Mouse (Mus musculus) C2C12 (cell line): ENCODE results near the gene Rhag. TPM values are rescaled to one million over a fixed set of nuclear protein-coding genes. Genes with fewer than 3 reads are reported as not detected.

Source experiments
- H3K27me3 ChIP-seq: one replicate; pipeline ENCODE4 v1.6.1; 2011; ENCODE audit not compliant: control insufficient read depth, insufficient read depth, insufficient read length
- H3K36me3 ChIP-seq: one replicate; pipeline ENCODE4 v1.6.1; 2011; ENCODE audit not compliant: control insufficient read depth, insufficient read depth
- H3K4me3 ChIP-seq: one replicate; pipeline ENCODE4 v1.5.1; 2011; ENCODE audit warnings: mild to moderate bottlenecking, control low read depth; ENCODE audit not compliant: poor library complexity, insufficient read depth, severe bottlenecking
- H3K79me2 ChIP-seq: one replicate; pipeline ENCODE4 v1.6.1; 2011; ENCODE audit not compliant: control insufficient read depth, insufficient read depth
- H3K79me3 ChIP-seq: one replicate; pipeline ENCODE4 v1.6.1; 2011; ENCODE audit warnings: low read depth, control low read depth
- H3ac ChIP-seq: one replicate; pipeline ENCODE3; 2011; ENCODE audit warnings: low read depth; ENCODE audit not compliant: control insufficient read depth, insufficient read length
- CEBPB ChIP-seq: IDR thresholded peaks from one replicate; pipeline ENCODE4 v1.6.1; 2011; ENCODE audit warnings: low read depth, mild to moderate bottlenecking, control low read depth, moderate library complexity
- CTCF ChIP-seq: IDR thresholded peaks from one replicate; pipeline ENCODE4 v1.5.1; 2011; ENCODE audit not compliant: control insufficient read depth, insufficient read depth, insufficient read length
- FOSL1 ChIP-seq: IDR thresholded peaks from one replicate; pipeline ENCODE4 v1.8.0; 2011; ENCODE audit warnings: mild to moderate bottlenecking, low read length; ENCODE audit not compliant: poor library complexity, insufficient read depth, severe bottlenecking
- MAX ChIP-seq: IDR thresholded peaks from one replicate; pipeline ENCODE4 v1.6.1; 2011; ENCODE audit warnings: mild to moderate bottlenecking, control low read depth
- MYOD1 ChIP-seq: IDR thresholded peaks from one replicate; pipeline ENCODE4 v1.6.1; 2011; ENCODE audit warnings: low read depth; ENCODE audit not compliant: control insufficient read depth, insufficient read length
- MYOG ChIP-seq: IDR thresholded peaks from one replicate; pipeline ENCODE4 v1.6.1; 2011; ENCODE audit not compliant: control insufficient read depth, insufficient read length; ENCODE audit errors: extremely low read depth
- USF1 ChIP-seq: IDR thresholded peaks from one replicate; pipeline ENCODE4 v1.6.1; 2011; ENCODE audit warnings: low read depth, mild to moderate bottlenecking, control low read depth, moderate library complexity
- long read RNA-seq, 2 experiments: library from polyadenylated mRNA; unstranded; transcript quantifications; one replicate each; pipeline ENCODE4 v2.0.0; 2019 to 2020
- polyA plus RNA-seq: library from polyadenylated mRNA; unstranded; fragments of >200 nt; fragmentation: generic; extraction: Trizol; gene quantifications from one replicate; pipeline ENCODE4 v1.2.1, GENCODE M21; 2012; ENCODE audit warnings: missing spikeins

Rhag gene
- polyA plus RNA-seq: not detected
- long read RNA-seq, experiment 1: 0 reads
- long read RNA-seq, experiment 2: 0 reads

DNA sequence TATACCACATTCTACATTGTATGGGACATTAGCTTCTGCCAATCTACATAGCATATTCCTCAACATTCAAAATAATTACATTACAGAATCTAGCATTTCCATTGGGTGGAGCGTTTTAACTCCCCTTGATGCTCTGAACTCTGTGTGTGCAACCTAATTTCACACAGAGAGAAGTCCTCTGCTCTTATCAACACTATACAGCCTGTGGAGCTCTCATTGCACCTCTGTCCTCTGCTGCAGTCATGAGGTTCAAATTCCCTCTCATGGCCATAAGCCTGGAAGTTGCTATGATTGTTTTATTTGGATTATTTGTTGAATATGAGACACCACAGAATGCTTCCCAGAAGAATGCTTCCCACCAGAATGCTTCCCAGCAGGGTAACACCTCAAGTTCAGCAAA is at the start of gene Rhag:
Rhag (plus strand) TSS at position 193 of the 400 bp plus-strand sequence.
- Histone ChIP-seq H3K79me3 (no peaks in the 10 kb centered on the region), H3K27me3 (no peaks in the 10 kb centered on the region), H3K79me2 (no peaks in the 10 kb centered on the region), H3K4me3 (no peak within 1 kb of the TSS), H3ac (no peak within 1 kb of the TSS), H3K36me3 (no peaks in the 10 kb centered on the region)
- TF ChIP-seq MYOG: no peak
- no peak for TF ChIP-seq CTCF
- no peak for TF ChIP-seq MYOD1
- no peak for TF ChIP-seq FOSL1
- no peak for TF ChIP-seq MAX

DNA sequence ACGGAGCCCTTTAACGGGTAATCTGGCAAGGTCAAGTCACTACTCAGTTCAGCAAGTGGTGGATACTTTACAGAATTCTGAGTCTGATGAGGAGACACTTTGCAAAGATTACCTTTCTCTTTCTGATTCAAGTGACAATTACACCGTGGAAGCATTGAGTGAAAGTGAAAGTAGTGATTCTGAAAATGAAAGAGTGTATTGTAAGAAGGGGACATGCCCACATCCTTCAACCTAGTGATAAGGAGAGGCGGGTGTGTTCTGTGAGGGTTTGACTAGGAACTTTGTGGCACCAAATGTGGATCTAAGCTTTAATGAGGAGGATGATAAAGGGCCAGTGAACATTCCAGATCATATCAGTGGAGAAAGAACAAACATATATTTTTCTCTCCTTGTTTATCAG is 47.3 kb upstream of the Rhag start:
- H3K27me3 ChIP-seq: no peaks in the 10 kb centered on the region
- H3K4me3 ChIP-seq: no peak overlapping the region
- TF ChIP-seq FOSL1: no peak
- TF ChIP-seq MYOD1: no peak
- no peak for TF ChIP-seq MYOG
- no peak for TF ChIP-seq MAX
- TF ChIP-seq CTCF: no peak
- TF ChIP-seq CEBPB: no peak
- TF ChIP-seq USF1: no peak
- no peaks in the 10 kb centered on the region for H3K36me3 ChIP-seq
- no peaks in the 10 kb centered on the region for H3K79me2 ChIP-seq
- no peak overlapping the region for H3ac ChIP-seq
- no peaks in the 10 kb centered on the region for H3K79me3 ChIP-seq

DNA sequence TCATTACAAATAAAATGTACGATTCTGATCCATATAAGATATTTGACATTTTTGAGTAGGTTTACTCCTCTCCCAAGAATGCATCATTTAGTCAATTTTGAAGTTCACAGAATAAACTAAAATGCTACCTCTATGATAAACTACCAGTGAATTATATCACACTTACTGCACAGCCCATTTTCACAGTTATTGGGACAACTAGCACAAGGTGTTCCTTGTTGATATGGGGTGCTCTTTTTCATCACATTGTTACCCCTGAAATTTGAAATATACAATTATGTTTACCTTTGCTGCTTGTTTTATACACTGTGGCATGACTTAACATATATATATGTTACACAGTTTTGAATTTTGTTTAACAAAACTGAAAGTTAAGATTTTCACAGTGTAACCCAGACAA is 43.8 kb upstream of the Rhag start:
- TF ChIP-seq USF1: no peak
- H3K36me3 ChIP-seq: no peaks in the 10 kb centered on the region
- no peaks in the 10 kb centered on the region for H3K79me2 ChIP-seq
- no peak overlapping the region for H3K4me3 ChIP-seq
- no peak overlapping the region for H3ac ChIP-seq
- H3K27me3 ChIP-seq: no peaks in the 10 kb centered on the region
- no peaks in the 10 kb centered on the region for H3K79me3 ChIP-seq

DNA sequence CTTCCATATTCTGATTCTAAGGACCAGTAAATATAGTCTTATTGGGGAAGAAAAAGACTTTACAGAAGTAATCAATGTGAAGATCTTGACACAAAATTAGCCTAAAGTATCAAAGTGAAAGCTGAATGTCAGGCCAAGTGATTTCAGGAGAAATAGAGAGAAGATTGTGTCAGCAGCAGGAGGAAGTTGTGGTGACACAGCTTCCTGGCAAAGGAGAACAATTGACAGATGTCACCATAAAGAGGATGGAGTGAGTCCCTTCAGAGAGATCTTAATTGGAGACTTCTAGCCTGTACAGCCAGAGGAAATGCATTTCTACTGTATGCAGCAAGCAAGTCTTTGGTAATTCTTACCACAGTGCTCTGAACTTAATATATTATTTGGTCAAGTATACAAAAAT is 21.0 kb upstream of the Rhag start:
- H3K79me2 ChIP-seq: no peaks in the 10 kb centered on the region
- no peak for TF ChIP-seq MAX
- TF ChIP-seq MYOD1: no peak
- TF ChIP-seq MYOG: no peak
- TF ChIP-seq CEBPB: no peak
- TF ChIP-seq CTCF: no peak
- no peak for TF ChIP-seq FOSL1
- no peak for TF ChIP-seq USF1
- H3K27me3 ChIP-seq: no peaks in the 10 kb centered on the region
- H3K79me3 ChIP-seq: no peaks in the 10 kb centered on the region
- H3K4me3 ChIP-seq: no peak overlapping the region
- H3ac ChIP-seq: no peak overlapping the region
- H3K36me3 ChIP-seq: no peaks in the 10 kb centered on the region

DNA sequence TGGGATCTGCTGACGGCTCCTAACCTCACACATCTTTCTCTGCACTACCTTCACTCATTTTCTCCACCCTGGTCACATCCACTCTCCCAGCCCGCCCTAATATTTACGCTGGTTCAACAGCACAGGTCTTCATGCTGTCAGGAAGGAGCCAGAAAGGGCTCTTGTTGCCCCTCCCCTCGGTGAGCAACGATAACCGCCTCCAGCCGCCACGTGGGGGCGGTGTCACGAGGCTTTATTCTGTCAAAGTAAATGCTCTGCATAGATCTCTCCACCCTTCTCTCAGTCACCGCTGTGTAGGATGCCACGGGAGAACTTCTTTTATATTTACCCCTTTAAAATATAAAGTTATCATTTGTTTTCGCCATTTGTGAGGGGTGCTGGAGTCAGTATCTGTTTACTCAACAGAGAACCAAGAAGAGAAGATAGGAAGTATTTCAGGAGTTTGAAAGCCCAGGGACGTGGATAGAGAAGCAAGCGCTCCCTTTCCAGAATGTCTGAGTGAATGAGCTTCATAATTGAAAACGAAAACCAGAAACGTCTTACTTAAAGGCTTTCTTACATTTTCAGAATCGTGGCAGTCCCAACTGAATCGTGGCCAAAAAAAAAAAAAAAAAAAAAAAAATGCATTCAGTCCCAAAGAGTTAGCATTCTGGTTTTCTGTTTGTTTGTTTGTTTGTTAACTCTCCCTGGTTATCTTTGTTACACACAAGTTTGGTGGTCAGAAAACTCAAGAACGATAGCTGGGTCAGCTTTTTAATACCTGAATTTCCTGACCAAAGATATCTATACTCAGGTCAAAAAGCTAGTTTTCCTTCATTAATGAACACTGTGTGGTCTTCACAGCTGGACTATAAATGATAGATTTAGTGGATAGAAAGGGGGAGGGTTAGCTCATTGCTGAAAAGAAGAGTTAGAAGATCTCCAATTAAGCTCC is 16.7 kb upstream of the Rhag start:
- no peak overlapping the region for H3K4me3 ChIP-seq
- H3ac ChIP-seq: no peak overlapping the region
- H3K36me3 ChIP-seq: no peaks in the 10 kb centered on the region
- H3K79me3 ChIP-seq: no peaks in the 10 kb centered on the region
- no peaks in the 10 kb centered on the region for H3K27me3 ChIP-seq
- TF ChIP-seq MYOD1 (no peak), MAX (no peak), MYOG (no peak), CTCF (no peak), USF1 (no peak), FOSL1 (no peak), CEBPB (no peak)
- H3K79me2 ChIP-seq: no peaks in the 10 kb centered on the region

DNA sequence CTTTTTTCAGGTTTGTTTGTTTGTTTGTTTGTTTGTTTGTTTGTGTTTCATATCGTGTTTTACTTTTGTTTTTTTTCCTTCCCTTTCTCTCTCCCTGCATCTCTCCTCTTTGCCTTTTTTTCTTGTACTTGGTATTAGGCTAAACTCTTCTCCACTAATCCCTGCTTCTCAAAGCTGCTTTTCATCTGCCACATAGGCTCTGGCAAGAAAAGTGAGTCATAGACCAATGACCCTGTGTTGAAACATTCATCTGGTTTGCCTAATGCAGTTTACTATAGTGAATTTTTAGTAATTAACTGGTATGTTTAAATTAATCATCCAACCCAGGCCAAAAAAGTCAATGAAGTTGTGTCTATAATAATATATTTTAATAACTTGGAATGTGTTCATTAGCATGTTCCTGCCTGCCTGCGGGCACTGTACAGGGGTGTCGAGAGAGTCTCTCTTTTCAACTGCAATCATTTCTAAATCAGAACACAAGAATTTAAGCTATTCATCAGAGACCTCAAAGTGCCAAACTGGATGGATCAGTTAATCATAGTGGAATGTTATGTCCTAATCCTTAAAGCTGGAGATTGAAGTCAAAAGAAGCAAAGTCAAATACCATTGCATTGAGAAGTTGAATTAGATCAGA is 8.1 kb upstream of the Rhag start:
- H3K79me2 ChIP-seq: no peaks in the 10 kb centered on the region
- no peaks in the 10 kb centered on the region for H3K79me3 ChIP-seq
- TF ChIP-seq CEBPB (no peak), CTCF (no peak), MYOG (no peak), MAX (no peak), FOSL1 (no peak), MYOD1 (no peak), USF1 (no peak)
- no peaks in the 10 kb centered on the region for H3K27me3 ChIP-seq
- no peak overlapping the region for H3K4me3 ChIP-seq
- H3K36me3 ChIP-seq: no peaks in the 10 kb centered on the region
- H3ac ChIP-seq: no peak overlapping the region
